9 mouse cellular contexts compared by ENCODE assay signal in the genomic region with DNA sequence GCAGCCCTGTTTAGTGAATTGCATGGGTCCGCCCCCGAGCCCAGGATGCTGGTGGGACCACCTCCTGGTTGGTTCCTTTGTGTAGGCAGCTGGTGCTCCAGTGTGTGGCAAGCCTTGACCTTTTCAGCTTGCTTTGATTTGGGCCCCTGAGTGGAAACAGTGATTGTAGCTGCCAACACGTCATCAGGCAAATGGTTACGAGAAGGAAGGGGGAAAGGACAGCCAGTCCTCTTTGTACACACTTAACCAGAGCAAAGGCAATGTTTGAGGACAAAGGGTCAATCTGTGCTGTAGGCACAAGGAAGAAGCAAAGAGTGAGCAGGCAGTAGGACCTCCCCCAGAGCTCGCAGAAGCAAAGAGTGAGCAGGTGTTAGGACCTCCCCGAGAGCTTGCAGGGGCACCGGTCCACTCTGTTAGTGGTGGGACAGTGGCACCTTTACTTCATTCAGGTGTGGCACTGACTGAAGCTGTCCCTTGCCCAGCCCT.
DNase-seq lines count a peak whose midpoint lies in the region; ATAC-seq lines count a peak whose summit lies in the region.
"Had no signal": no experiment of that assay in that cellular context is flagged by ENCODE, and none has a peak within 500 bp of the region (broad histone marks: within the 10 kb centered on the region; RNA-seq: fewer than 3 reads in every experiment).

No protein-coding gene starts in this region.

- DNase-seq in heart, adult 9 months (ENCODE audit: low spot score in 2 of 2) = no peak
- peak; percentile 41 for DNase-seq in adrenal gland, postnatal 10 days
- DNase-seq in c-Kit-positive CD71-positive TER-119-positive erythroid progenitor cells, embryonic 14.5 days (ENCODE audit: low spot score) = no peak
- DNase-seq in gastrocnemius, adult 18-20 months (ENCODE audit: low spot score) = no peak
- no peak for DNase-seq in spleen, adult 12 weeks (ENCODE audit: low spot score)

- H3K27ac ChIP-seq in heart, embryonic 14.5 days (replicated peaks in 1 of 2; ENCODE audit: control insufficient read depth in 1 of 2, insufficient read depth in 1 of 2, low read depth in 2 of 2, low read length in 2 of 2) = peak overlapping the region; percentile 14 to 18; a peak in 2 of 4 replicates
- no peak overlapping the region for H3K27ac ChIP-seq in intestine, embryonic 15.5 days
- no peak overlapping the region for H3K27ac ChIP-seq in lung, embryonic 16.5 days (ENCODE audit: low read length)
- H3K27ac ChIP-seq: limb, embryonic 12.5 days had no signal

- H3K4me2 ChIP-seq in heart, embryonic 14.5 days (ENCODE audit: low read length) = no peak overlapping the region
- H3K4me2 ChIP-seq in intestine, embryonic 15.5 days (replicated peaks) = no peak overlapping the region
- no peak overlapping the region for H3K4me2 ChIP-seq in lung, embryonic 16.5 days (ENCODE audit: low read depth, low read length)
- H3K4me2 ChIP-seq: limb, embryonic 12.5 days had no signal

- H3K36me3 ChIP-seq in heart, embryonic 14.5 days (ENCODE audit: control insufficient read depth, insufficient read depth, low read length) = no peaks in the 10 kb centered on the region
- no peaks in the 10 kb centered on the region for H3K36me3 ChIP-seq in intestine, embryonic 15.5 days
- no peaks in the 10 kb centered on the region for H3K36me3 ChIP-seq in lung, embryonic 16.5 days (ENCODE audit: control insufficient read depth, insufficient read depth, low read length)
- H3K36me3 ChIP-seq: limb, embryonic 12.5 days had no signal

- peaks cover 15% of the 10 kb centered on the region in 2 experiments for H3K4me1 ChIP-seq in heart, embryonic 14.5 days (ENCODE audit: control insufficient read depth in 2 of 2, insufficient read depth in 2 of 2, low read length in 2 of 2)
- no peaks in the 10 kb centered on the region for H3K4me1 ChIP-seq in intestine, embryonic 15.5 days (replicated peaks)
- no peaks in the 10 kb centered on the region; the same call in 1 of the 2 replicates for H3K4me1 ChIP-seq in lung, embryonic 16.5 days (replicated peaks; ENCODE audit: control insufficient read depth, insufficient read depth, low read length)

- H3K4me3 ChIP-seq in heart, embryonic 14.5 days (ENCODE audit: control insufficient read depth in 1 of 2, insufficient read depth in 1 of 2, low read depth in 1 of 2, low read length in 2 of 2) = no peak overlapping the region
- no peak overlapping the region for H3K4me3 ChIP-seq in intestine, embryonic 15.5 days (replicated peaks)
- no peak overlapping the region for H3K4me3 ChIP-seq in lung, embryonic 16.5 days (ENCODE audit: low read length)
- H3K4me3 ChIP-seq: limb, embryonic 12.5 days had no signal

- no peak overlapping the region for H3K9ac ChIP-seq in heart, embryonic 14.5 days (ENCODE audit: low read length)
- no peak overlapping the region for H3K9ac ChIP-seq in intestine, embryonic 15.5 days
- no peak overlapping the region for H3K9ac ChIP-seq in lung, embryonic 16.5 days (ENCODE audit: low read length)
- H3K9ac ChIP-seq: limb, embryonic 12.5 days had no signal

- 35% methylated on average over 7 of the region's 7 CpGs for WGBS in heart, embryonic 14.5 days
- 46% methylated on average over 7 of the region's 7 CpGs for WGBS in intestine, embryonic 15.5 days
- WGBS in lung, embryonic 16.5 days = 23% methylated on average over 7 of the region's 7 CpGs

- peak; percentile 47; the same call in 1 of the 2 replicates for ATAC-seq in heart, embryonic 14.5 days (ENCODE audit: insufficient number of reproducible peaks, insufficient read depth, low FRiP score, low read depth)
- peak; percentile 75 for ATAC-seq in intestine, embryonic 15.5 days
- peak; percentile 60 for ATAC-seq in lung, embryonic 16.5 days (ENCODE audit: low read depth)

- H3K9me3 ChIP-seq in heart, embryonic 14.5 days (ENCODE audit: control insufficient read depth, low read length) = no peaks in the 10 kb centered on the region
- H3K9me3 ChIP-seq in intestine, embryonic 15.5 days = no peaks in the 10 kb centered on the region
- H3K9me3 ChIP-seq in lung, embryonic 16.5 days (ENCODE audit: control insufficient read depth, low read length) = no peaks in the 10 kb centered on the region
- H3K9me3 ChIP-seq: limb, embryonic 12.5 days had no signal

- no peaks in the 10 kb centered on the region for H3K27me3 ChIP-seq in heart, embryonic 14.5 days (ENCODE audit: control insufficient read depth, insufficient read depth, low read length)
- H3K27me3 ChIP-seq in intestine, embryonic 15.5 days (replicated peaks) = no peaks in the 10 kb centered on the region
- H3K27me3 ChIP-seq in lung, embryonic 16.5 days (ENCODE audit: control insufficient read depth, insufficient read depth, low read depth, low read length) = no peaks in the 10 kb centered on the region
- H3K27me3 ChIP-seq: limb, embryonic 12.5 days had no signal

Comparison
In these comparisons a context has a peak if more than half of its experiments do, and no peak if none do; other contexts are left out.
1. H3K27ac ChIP-seq: peak in heart, embryonic 14.5 days (2 of 2); none in intestine, embryonic 15.5 days (single experiment) and lung, embryonic 16.5 days (single experiment).
2. Peak in every context shown above with its lines, with median percentiles within 50 percentile points of each other: ATAC-seq.